Mouse (Mus musculus) forebrain, embryonic 14.5 days (tissue): Measurements from ENCODE around the gene Htr1b. TPM values are rescaled to one million over a fixed set of nuclear protein-coding genes. Genes with fewer than 3 reads are reported as not detected.

Experiments
- ATAC-seq: fragments of 200-750 bp; cut with Nextera tagmentation; 2 replicates; pipeline ENCODE4 v1.8.0; 2017; ENCODE audit warnings: mild to moderate bottlenecking, moderate library complexity
- DNase-seq: peaks from one replicate; pipeline ENCODE4 v3.0.0-alpha.2; 2015; ENCODE audit warnings: low spot score
- H3K27ac ChIP-seq: fragments of 300-500 bp; sonication (generic); 2 replicates; pipeline ENCODE4 v1.5.1; 2014; ENCODE audit warnings: low read depth, mild to moderate bottlenecking, control low read depth, low read length, moderate library complexity
- H3K27me3 ChIP-seq: fragments of 300-500 bp; sonication (generic); replicated peaks from 2 replicates; pipeline ENCODE4 v1.6.1; 2014; ENCODE audit warnings: low read length, control low read depth, mixed read lengths; ENCODE audit not compliant: control insufficient read depth, insufficient read depth
- H3K36me3 ChIP-seq: fragments of 300-500 bp; sonication (generic); 2 replicates; pipeline ENCODE4 v1.6.1; 2014; ENCODE audit warnings: low read length, control low read depth; ENCODE audit not compliant: control insufficient read depth, insufficient read depth
- H3K4me1 ChIP-seq: fragments of 300-500 bp; sonication (generic); 2 replicates; pipeline ENCODE4 v1.6.1; 2014; ENCODE audit warnings: antibody characterized with exemption, low read length, control low read depth; ENCODE audit not compliant: control insufficient read depth, insufficient read depth
- H3K4me2 ChIP-seq: fragments of 300-500 bp; sonication (generic); 2 replicates; pipeline ENCODE4 v1.6.1; 2014; ENCODE audit warnings: mild to moderate bottlenecking, control low read depth, low read length
- H3K4me3 ChIP-seq: fragments of 300-500 bp; sonication (generic); 2 replicates; pipeline ENCODE4 v1.5.1; 2014; ENCODE audit warnings: low read depth, low read length, control low read depth
- H3K9ac ChIP-seq: fragments of 300-500 bp; sonication (generic); 2 replicates; pipeline ENCODE4 v1.6.1; 2014; ENCODE audit warnings: mild to moderate bottlenecking, low read length, control low read depth, moderate library complexity
- H3K9me3 ChIP-seq: fragments of 300-500 bp; sonication (generic); replicated peaks from 2 replicates; pipeline ENCODE4 v1.6.1; 2016; ENCODE audit warnings: low read length, control low read depth, mixed read lengths; ENCODE audit not compliant: control insufficient read depth
- WGBS: fragments of 180-500 bp; shearing (Covaris S2); extraction: QIAGEN DNeasy Blood & Tissue Kit; methylation state at CpG from one replicate; pipeline ENCODE4 v1.1.7; 2014; 5-methylcytosine and 5-hydroxymethylcytosine counted together
- polyA plus RNA-seq: library from polyadenylated mRNA; unstranded; fragments of >200 nt; fragmentation: Nextera tagmentation; extraction: Ambion mirVana; gene quantifications from 2 replicates; pipeline ENCODE4 v1.2.1, GENCODE M21; 2014

Htr1b gene
- polyA plus RNA-seq, result 0.55 and 0.63 TPM in 2 replicates

DNA sequence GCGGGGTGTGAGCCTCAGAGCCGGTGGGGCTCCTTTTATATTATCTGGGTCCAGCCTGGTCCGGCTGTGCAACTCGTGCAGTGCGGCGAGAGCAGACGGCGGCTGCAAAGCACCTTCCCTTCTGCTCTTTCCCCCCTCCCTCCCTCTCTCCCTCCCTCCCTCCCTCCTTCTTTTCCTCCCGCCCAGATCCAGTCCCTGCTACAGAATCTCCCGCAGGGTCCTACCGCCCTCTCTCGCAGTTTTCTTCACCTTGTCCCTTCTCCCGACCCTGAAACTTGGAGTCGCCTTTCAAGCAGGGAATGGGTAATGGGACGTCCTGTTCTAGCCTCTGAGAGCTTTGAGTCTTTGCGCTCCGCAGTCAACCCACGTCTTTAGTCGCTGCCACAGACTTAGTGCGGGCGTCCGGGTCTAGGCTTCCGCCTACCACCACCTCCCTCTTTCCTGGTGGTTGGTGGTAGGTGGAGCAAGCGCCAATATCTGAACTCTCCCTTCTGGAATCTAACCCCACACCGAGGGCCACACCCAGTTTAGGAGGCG is at the start of gene Htr1b:
Htr1b (minus strand) TSS at position 392 of the 537 bp plus-strand sequence.
- Histone ChIP-seq H3K4me1 (peaks cover 6% of the 10 kb centered on the region), H3K27ac (no peak within 1 kb of the TSS), H3K9ac (peak within 1 kb of the TSS; percentile 62), H3K4me3 (peak within 1 kb of the TSS; percentile 66), H3K36me3 (no peaks in the 10 kb centered on the region), H3K9me3 (no peaks in the 10 kb centered on the region), H3K4me2 (peak within 1 kb of the TSS; percentile 99), H3K27me3 (peaks cover 26% of the 10 kb centered on the region)
- peak; percentile 82 for ATAC-seq
- DNase-seq, result peak; percentile 59
- under 1% methylated on average over 18 of the region's 26 CpGs for WGBS

DNA sequence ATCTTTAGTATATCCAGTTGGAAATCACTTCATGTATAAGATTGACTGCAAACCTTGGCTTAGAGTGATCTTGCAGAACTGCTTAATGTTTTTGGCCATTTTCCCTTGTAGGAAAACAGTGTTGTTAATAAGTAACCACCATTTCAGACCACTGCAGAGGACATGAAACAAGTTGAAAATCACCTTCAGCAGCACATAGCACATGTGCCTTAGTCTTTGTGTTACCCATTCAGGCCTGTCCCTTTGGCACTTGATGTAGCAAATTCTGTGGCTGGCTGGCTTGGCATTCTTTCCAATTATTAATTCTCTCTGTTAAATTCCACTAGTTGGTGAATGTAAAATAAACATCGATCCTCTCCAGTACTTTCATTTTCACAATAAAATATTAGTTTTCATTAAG is 43.1 kb upstream of the Htr1b start:
- Histone ChIP-seq H3K27me3 (no peaks in the 10 kb centered on the region), H3K36me3 (no peaks in the 10 kb centered on the region), H3K9ac (no peak overlapping the region), H3K9me3 (no peaks in the 10 kb centered on the region), H3K4me3 (no peak overlapping the region), H3K27ac (no peak overlapping the region), H3K4me2 (no peak overlapping the region), H3K4me1 (no peaks in the 10 kb centered on the region)
- no peak for ATAC-seq
- WGBS, result 95% methylated on average over 1 of the region's 1 CpGs
- DNase-seq, result no peak

DNA sequence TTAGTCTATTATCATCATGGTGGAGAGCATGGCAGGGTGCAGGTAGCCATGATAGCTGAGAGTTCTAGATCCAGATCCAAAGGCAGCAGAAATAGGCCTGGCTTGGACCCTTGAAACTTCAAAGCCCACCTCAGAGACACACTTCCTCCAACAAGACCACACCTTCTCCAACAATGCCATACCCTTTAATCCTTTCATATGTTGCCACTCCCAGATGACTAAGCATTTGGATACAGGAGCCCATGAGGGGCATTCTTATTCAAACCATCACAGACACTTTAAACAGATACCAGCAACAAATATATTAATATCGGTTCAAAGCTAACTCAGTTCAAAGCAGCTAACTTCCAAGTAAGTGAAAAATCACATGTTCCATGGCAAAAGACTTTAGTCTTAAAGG is 3.9 kb upstream of the Htr1b start:
- ATAC-seq, result no peak
- WGBS, result 92% methylated on average over 1 of the region's 1 CpGs
- no peak overlapping the region for H3K9ac ChIP-seq
- no peak overlapping the region for H3K4me2 ChIP-seq
- no peak overlapping the region for H3K4me3 ChIP-seq
- peaks cover 16% of the 10 kb centered on the region for H3K27me3 ChIP-seq
- H3K9me3 ChIP-seq, result no peaks in the 10 kb centered on the region
- H3K27ac ChIP-seq, result no peak overlapping the region
- no peaks in the 10 kb centered on the region for H3K4me1 ChIP-seq
- no peaks in the 10 kb centered on the region for H3K36me3 ChIP-seq
- DNase-seq, result no peak

DNA sequence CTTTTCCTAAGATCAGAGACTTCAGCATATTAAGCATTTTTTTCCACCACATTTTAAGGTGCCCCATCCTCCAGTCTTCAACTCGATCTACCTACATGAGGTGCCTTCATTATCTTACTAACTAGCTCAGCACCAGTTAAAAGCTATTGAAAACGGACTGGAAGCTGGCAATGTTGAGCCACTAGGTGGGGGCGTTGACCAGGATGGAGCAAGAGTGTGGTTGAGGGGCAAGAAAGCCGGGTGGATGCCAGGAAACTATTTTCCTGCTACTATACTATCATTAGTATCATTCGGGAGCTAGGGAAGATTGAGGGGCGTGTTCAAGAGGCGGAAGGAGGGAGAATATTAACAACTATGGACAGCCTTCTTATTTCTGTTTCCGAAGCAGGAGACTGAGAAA is 1.5 kb upstream of the Htr1b start:
- Histone ChIP-seq H3K27me3 (peaks cover 26% of the 10 kb centered on the region), H3K4me2 (no peak overlapping the region; the same call in 1 of the 2 replicates), H3K4me3 (no peak overlapping the region), H3K4me1 (peaks cover 6% of the 10 kb centered on the region), H3K27ac (no peak overlapping the region), H3K9me3 (no peaks in the 10 kb centered on the region), H3K36me3 (no peaks in the 10 kb centered on the region), H3K9ac (no peak overlapping the region)
- ATAC-seq, result no peak
- DNase-seq, result peak; percentile 53
- 12% methylated on average over 8 of the region's 8 CpGs for WGBS

DNA sequence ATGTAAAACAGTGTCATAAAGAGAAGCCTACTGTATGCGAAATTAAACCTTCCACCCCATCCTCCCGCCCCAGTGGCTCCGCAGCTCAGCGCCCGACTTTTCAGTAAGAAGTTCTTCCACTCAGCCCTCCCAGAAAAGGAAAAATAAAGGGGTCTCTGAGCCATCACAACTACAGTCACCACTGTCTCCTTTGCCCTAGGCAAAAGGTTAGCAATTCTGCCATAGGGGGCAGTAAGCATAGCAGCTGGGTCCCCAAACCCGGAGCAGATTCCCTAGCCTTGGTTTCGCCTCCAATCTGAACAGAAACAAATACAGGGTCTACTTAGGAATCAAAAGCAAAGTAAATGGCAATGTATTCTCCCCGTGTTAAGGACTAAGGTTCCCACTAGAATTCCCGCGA is 535 bp upstream of the Htr1b start:
- Histone ChIP-seq H3K4me3 (peak overlapping the region; percentile 66), H3K27ac (no peak overlapping the region), H3K4me2 (peak overlapping the region; percentile 99), H3K36me3 (no peaks in the 10 kb centered on the region), H3K9me3 (no peaks in the 10 kb centered on the region), H3K9ac (no peak overlapping the region), H3K4me1 (peaks cover 6% of the 10 kb centered on the region), H3K27me3 (peaks cover 26% of the 10 kb centered on the region)
- WGBS, result under 1% methylated on average over 10 of the region's 10 CpGs
- DNase-seq (peak; percentile 21), ATAC-seq (no peak)

DNA sequence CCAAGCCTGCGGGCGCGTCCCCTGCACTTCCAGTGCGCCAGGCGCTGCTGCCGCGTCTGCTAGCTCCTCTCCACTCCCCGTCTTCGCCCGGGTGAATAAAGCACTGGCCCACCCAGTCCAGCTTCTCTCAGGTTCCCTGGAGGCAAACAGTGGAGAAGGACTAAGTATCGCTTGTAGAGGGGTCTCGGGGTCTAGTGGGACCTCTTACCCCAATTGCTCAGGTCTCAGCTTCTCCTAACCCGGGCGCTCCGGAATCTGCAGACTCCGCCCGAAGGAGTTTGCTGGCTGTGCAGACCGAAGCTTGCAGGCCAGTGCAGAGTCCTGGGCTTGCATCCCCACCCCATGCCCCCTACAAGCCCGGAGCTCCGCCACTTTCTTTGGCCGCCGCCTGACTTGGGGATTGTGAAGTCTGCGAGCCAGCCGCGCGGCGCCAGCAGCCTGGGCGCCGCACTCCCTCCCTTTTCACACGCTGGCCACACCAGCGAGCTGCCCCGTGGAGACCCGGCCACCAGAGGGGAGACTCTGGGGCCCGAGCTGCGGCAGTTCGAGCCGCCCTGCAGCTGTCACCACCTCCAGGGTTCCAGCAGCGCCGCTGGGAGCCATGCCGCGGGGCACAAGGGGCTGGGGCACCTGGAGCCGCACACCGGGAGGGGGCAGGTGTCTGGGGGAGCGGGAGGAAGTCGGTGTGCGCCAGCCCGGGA is 742 bp downstream of the Htr1b start:
- H3K4me2 ChIP-seq, result peak overlapping the region; percentile 99
- H3K27me3 ChIP-seq, result peaks cover 26% of the 10 kb centered on the region
- peaks cover 6% of the 10 kb centered on the region for H3K4me1 ChIP-seq
- no peak overlapping the region for H3K27ac ChIP-seq
- WGBS, result under 1% methylated on average over 47 of the region's 47 CpGs
- H3K9ac ChIP-seq, result peak overlapping the region; percentile 62
- peak overlapping the region; percentile 66 for H3K4me3 ChIP-seq
- DNase-seq, result peak; percentile 47
- peak; percentile 68 for ATAC-seq
- H3K36me3 ChIP-seq, result no peaks in the 10 kb centered on the region
- no peaks in the 10 kb centered on the region for H3K9me3 ChIP-seq

DNA sequence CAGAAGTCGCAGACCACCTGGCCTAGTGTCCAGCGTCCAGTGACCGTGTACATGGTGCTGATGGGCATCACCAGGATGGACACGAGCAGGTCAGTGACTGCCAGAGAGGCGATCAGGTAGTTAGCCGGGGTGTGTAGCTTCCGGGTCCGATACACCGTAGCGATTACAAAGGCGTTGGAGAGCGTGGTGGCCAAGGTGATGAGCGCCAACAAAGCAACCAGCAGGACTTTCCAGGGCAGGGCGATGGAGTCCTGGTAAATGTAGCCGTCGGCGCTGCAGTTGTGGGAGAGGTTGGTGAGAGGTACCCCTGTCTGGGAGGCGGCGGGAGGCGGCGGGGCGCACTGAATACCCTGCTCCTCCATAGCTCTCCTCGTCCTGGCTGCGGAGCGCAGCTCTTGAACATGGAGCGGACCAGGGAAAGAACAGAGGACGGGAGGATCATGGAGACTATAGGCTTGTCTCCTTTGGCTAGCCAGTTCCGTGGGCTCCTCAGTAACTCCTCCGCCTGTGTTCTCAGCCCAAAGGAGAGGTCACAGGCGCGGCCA is 1.4 kb downstream of the Htr1b start:
- ATAC-seq (peak; percentile 21; the same call in 1 of the 2 replicates), DNase-seq (peak; percentile 40)
- H3K4me3 ChIP-seq, result peak overlapping the region; percentile 66
- no peak overlapping the region for H3K27ac ChIP-seq
- H3K4me2 ChIP-seq, result peak overlapping the region; percentile 99
- no peaks in the 10 kb centered on the region for H3K9me3 ChIP-seq
- H3K4me1 ChIP-seq, result peaks cover 6% of the 10 kb centered on the region
- peak overlapping the region; percentile 62 for H3K9ac ChIP-seq
- under 1% methylated on average over 31 of the region's 31 CpGs for WGBS
- H3K27me3 ChIP-seq, result peaks cover 26% of the 10 kb centered on the region
- no peaks in the 10 kb centered on the region for H3K36me3 ChIP-seq

DNA sequence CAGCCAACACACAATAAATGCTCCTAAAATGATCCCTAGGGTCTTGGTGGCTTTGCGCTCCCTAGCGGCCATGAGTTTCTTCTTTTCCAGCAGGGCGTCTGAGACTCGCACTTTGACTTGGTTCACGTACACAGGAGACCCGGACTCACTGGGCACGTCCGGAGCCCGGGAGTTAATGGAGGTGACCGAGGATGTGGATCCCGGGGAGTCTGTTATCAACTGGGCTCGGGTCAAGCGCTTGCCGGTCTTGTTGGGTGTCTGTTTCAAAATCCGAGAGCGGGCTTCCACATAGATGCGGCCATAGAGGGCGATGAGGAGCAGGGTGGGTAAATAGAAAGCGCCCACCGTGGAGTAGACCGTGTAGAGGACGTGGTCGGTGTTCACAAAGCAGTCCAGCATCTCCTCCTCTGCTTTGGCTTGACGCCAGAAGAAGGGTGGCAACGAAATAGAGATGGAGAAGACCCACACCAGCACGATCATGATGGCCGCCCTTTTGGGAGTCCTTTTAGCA is 2.0 kb downstream of the Htr1b start:
- Histone ChIP-seq H3K27ac (no peak overlapping the region), H3K9ac (no peak overlapping the region), H3K9me3 (no peaks in the 10 kb centered on the region), H3K27me3 (peaks cover 26% of the 10 kb centered on the region), H3K4me1 (peaks cover 6% of the 10 kb centered on the region), H3K36me3 (no peaks in the 10 kb centered on the region), H3K4me2 (peak overlapping the region; percentile 99), H3K4me3 (peak overlapping the region; percentile 66)
- ATAC-seq (peak; percentile 4; the same call in 1 of the 2 replicates), DNase-seq (peak; percentile 39)
- 4% methylated on average over 27 of the region's 27 CpGs for WGBS
